Mouse (Mus musculus): ENCODE measurements around the gene Myo10.

- TF ChIP-seq TAL1 (IDR thresholded peaks at IDR 0.05; ENCODE audit: low read length) (no peak), GATA1 (IDR thresholded peaks at IDR 0.05; ENCODE audit: low read length) (no peak)
These were observed 132.1 kb downstream of the Myo10 start for GRCm38 (mm10) chr15:25754342-25754951.
